Mouse (Mus musculus) liver, embryonic 14.5 days (tissue): ENCODE results near the gene Bud13. TPM values are rescaled to one million over a fixed set of nuclear protein-coding genes. Genes with fewer than 3 reads are reported as not detected.
A peak's percentile ranks its signal among the peaks of the same experiment; 100 is the strongest.

ENCODE experiments used
- ATAC-seq: fragments of 200-750 bp; cut with Nextera tagmentation; 2 replicates; pipeline ENCODE4 v1.8.0; 2017; ENCODE audit warnings: moderate number of reproducible peaks, mild to moderate bottlenecking, moderate library complexity; ENCODE audit not compliant: insufficient read depth
- DNase-seq, 3 experiments: peaks; one replicate each; pipeline ENCODE4 v3.0.0-alpha.2; 2012 to 2013; ENCODE audit warnings: low read depth in 3 of 3, low spot score in 3 of 3
- H3K27ac ChIP-seq: fragments of 300-500 bp; sonication (generic); 2 replicates; pipeline ENCODE4 v1.5.1; 2014; ENCODE audit warnings: moderate library complexity, mild to moderate bottlenecking, control low read depth, inconsistent platforms
- H3K27me3 ChIP-seq: fragments of 300-500 bp; sonication (generic); 2 replicates; pipeline ENCODE4 v1.6.1; 2014; ENCODE audit warnings: mild to moderate bottlenecking, low read length, moderate library complexity; ENCODE audit not compliant: control insufficient read depth, insufficient read depth
- H3K36me3 ChIP-seq: fragments of 300-500 bp; sonication (generic); replicated peaks from 2 replicates; pipeline ENCODE4 v1.6.1; 2014; ENCODE audit warnings: low read depth; ENCODE audit not compliant: control insufficient read depth, insufficient read depth
- H3K4me1 ChIP-seq, 2 experiments: fragments of 200-500 bp in 1 of 2; fragments of 300-500 bp in 1 of 2; sonication (generic) in 1 of 2; replicated peaks; 2 replicates each; pipeline ENCODE4 v1.6.1; 2012 to 2014; ENCODE audit warnings: antibody characterized with exemption in 1 of 2, inconsistent platforms in 1 of 2, low read length in 1 of 2; ENCODE audit not compliant: control insufficient read depth in 2 of 2, insufficient read depth in 2 of 2
- H3K4me2 ChIP-seq: fragments of 300-500 bp; sonication (generic); 2 replicates; pipeline ENCODE4 v1.6.1; 2014; ENCODE audit warnings: low read depth, mild to moderate bottlenecking, control low read depth, moderate library complexity
- H3K4me3 ChIP-seq, 2 experiments: fragments of 200-500 bp in 1 of 2; fragments of 300-500 bp in 1 of 2; sonication (generic) in 1 of 2; 2 replicates each; pipeline ENCODE4 v1.5.1; 2012 to 2014; ENCODE audit warnings: low read depth in 2 of 2, low read length in 2 of 2, mild to moderate bottlenecking in 2 of 2, control low read depth in 1 of 2, inconsistent platforms in 1 of 2, moderate library complexity in 1 of 2; ENCODE audit not compliant: insufficient read depth in 1 of 2
- H3K9ac ChIP-seq: fragments of 300-500 bp; sonication (generic); replicated peaks from 2 replicates; pipeline ENCODE4 v1.6.1; 2014; ENCODE audit warnings: mild to moderate bottlenecking, control low read depth, moderate library complexity
- H3K9me3 ChIP-seq: fragments of 300-500 bp; sonication (generic); 2 replicates; pipeline ENCODE4 v1.6.1; 2016; ENCODE audit warnings: low read length, mixed read lengths; ENCODE audit not compliant: control insufficient read depth
- CTCF ChIP-seq: IDR thresholded peaks from 2 replicates; pipeline ENCODE4 v1.5.1; 2016; ENCODE audit warnings: antibody characterized with exemption, low read depth, control low read depth
- EP300 ChIP-seq: IDR thresholded peaks from 2 replicates; pipeline ENCODE4 v1.6.1; 2016; ENCODE audit warnings: antibody characterized with exemption, low read depth
- WGBS: fragments of 180-500 bp; shearing (Covaris S2); extraction: QIAGEN DNeasy Blood & Tissue Kit; methylation state at CpG from one replicate; pipeline ENCODE4 v1.1.7; 2014; ENCODE audit not compliant: insufficient replicate concordance; 5-methylcytosine and 5-hydroxymethylcytosine counted together
- polyA plus RNA-seq, 2 experiments: library from polyadenylated mRNA; depleted of rRNA in 1 of 2; stranded (reverse) in 1 of 2; unstranded in 1 of 2; fragments of >200 nt; fragmentation: Nextera tagmentation in 1 of 2; extraction: Ambion mirVana in 1 of 2; gene quantifications; 2 replicates each; pipeline versions ENCODE4 v1.2.1 to v1.2.3; 2012 to 2014

Bud13 gene
- 3.8 and 4.5 TPM in 2 replicates for polyA plus RNA-seq (2012; rRNA removed)
- polyA plus RNA-seq (2014; fragmentation: Nextera tagmentation; extraction: Ambion mirVana): 5.5 and 6.2 TPM in 2 replicates

DNA sequence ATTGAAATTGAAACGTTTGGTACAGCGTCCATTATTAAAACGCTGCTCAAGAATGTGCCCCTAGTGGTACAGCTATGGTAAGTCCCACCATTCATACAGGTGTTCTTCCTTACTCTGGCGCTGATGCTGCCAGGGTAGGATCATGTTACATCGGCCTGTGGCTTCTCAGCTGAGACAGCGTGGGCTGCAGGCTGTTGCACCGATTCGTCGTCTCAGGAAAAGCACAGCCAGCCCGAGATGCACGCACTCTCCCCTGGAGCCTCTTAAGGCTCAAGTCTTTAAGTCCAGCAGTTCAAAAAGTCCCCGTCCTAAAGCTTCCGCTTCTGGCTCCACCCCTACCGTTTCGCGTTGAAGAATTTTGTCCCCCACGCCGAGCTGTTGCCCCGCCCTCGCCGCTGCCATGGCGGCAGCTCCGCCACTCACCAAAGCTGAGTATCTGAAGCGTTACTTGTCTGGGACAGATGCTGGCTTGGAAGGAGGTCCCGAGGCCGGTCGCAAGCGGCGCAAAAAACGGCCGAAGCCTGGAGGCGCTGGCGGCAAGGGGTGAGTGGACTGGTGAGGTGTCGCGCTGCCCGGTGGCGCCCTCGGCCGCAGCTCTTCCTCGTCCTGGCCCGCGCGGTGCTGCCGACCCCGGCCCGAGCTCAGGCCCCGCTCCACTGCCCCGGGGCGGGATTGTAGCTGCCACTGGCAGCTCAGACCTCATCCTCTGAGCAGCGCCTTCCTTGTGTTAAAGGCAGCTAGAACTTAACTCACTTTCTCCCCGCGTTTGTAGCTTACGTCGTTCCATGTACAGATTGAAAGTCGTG is at the start of gene Bud13:
TSS of gene Bud13 (plus strand) at position 378 of the 806 bp plus-strand sequence.
- Histone ChIP-seq H3K27ac (peak within 1 kb of the TSS; percentile 62), H3K9me3 (no peaks in the 10 kb centered on the region), H3K4me1 (peaks cover 7% of the 10 kb centered on the region in 2 experiments), H3K4me3 (peak within 1 kb of the TSS; percentile 69 to 98), H3K27me3 (no peaks in the 10 kb centered on the region), H3K9ac (peak within 1 kb of the TSS; percentile 95), H3K36me3 (peaks cover 23% of the 10 kb centered on the region), H3K4me2 (peak within 1 kb of the TSS; percentile 81)
- TF ChIP-seq CTCF (peak; percentile 77), EP300 (no peak)
- peak; percentile 78 to 87 (median 81) for DNase-seq
- ATAC-seq: peak; percentile 90
- WGBS: under 1% methylated on average over 55 of the region's 55 CpGs

- Histone ChIP-seq H3K27ac (no peak overlapping the region), H3K4me3 (no peak overlapping the region), H3K27me3 (no peaks in the 10 kb centered on the region), H3K9ac (no peak overlapping the region), H3K4me2 (no peak overlapping the region), H3K4me1 (peaks cover 5 to 12% of the 10 kb centered on the region in 2 experiments; a peak in 3 of 4 replicates), H3K9me3 (no peaks in the 10 kb centered on the region), H3K36me3 (no peaks in the 10 kb centered on the region)
- no peak for DNase-seq
- TF ChIP-seq EP300: no peak
- TF ChIP-seq CTCF: no peak
- no peak for ATAC-seq
- 64% methylated on average over 6 of the region's 6 CpGs for WGBS
Observed at GRCm38 (mm10) chr9:46235196-46235595, 47.6 kb upstream of the Bud13 start.

- TF ChIP-seq EP300: no peak
- no peak for TF ChIP-seq CTCF
- ATAC-seq (no peak), DNase-seq (no peak)
- Histone ChIP-seq H3K27me3 (no peaks in the 10 kb centered on the region), H3K9me3 (no peaks in the 10 kb centered on the region), H3K4me2 (no peak within 1 kb of the TSS), H3K9ac (no peak within 1 kb of the TSS), H3K27ac (no peak within 1 kb of the TSS), H3K4me3 (no peak within 1 kb of the TSS), H3K4me1 (peaks cover 5 to 12% of the 10 kb centered on the region in 2 experiments; a peak in 3 of 4 replicates), H3K36me3 (no peaks in the 10 kb centered on the region)
Observed at GRCm38 (mm10) chr9:46235596-46235648, 47.4 kb upstream of the Bud13 start, which contains the start of gene Apoc3. Apoc3 (minus strand) TSS chr9:46235636.

DNA sequence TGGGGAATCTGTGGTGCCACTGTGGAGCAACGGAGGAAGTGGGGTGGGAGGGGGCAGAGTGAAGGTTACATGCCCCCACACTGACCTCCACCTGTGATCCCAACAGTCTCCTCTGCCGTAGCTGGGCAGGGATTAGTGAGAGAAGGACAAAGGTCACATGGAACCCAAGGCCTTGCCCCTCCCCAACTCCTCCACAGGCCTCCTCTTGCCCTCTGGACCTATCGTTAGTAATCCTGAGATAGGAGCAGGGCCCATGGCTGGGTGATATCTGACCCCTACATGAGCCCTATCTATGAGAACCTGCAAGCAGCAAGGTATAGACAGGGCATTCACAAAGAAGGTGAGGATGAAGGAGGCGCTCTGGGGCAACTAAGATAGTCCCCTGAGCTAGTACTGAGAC is 47.2 kb upstream of the Bud13 start:
- WGBS: 25% methylated on average over 4 of the region's 4 CpGs
- Histone ChIP-seq H3K27ac (no peak overlapping the region), H3K9ac (no peak overlapping the region), H3K36me3 (no peaks in the 10 kb centered on the region), H3K27me3 (no peaks in the 10 kb centered on the region), H3K4me1 (peaks cover 5 to 12% of the 10 kb centered on the region in 2 experiments; a peak in 3 of 4 replicates), H3K4me3 (no peak overlapping the region), H3K4me2 (no peak overlapping the region), H3K9me3 (no peaks in the 10 kb centered on the region)
- DNase-seq (no peak), ATAC-seq (peak; percentile 59)
- no peak for TF ChIP-seq CTCF
- TF ChIP-seq EP300: no peak

GRCm38 (mm10) chr9:46238850-46239249 is 44.0 kb upstream of the Bud13 start:
- no peak for DNase-seq

More at GRCm38 (mm10) chr9:46238850-46239249, 44.0 kb upstream of the Bud13 start:
- Histone ChIP-seq H3K4me1 (peaks cover 5 to 10% of the 10 kb centered on the region in 2 experiments; a peak in 3 of 4 replicates), H3K27me3 (no peaks in the 10 kb centered on the region), H3K9ac (no peak overlapping the region), H3K4me2 (no peak overlapping the region), H3K4me3 (no peak overlapping the region), H3K36me3 (no peaks in the 10 kb centered on the region), H3K9me3 (no peaks in the 10 kb centered on the region), H3K27ac (no peak overlapping the region)
- TF ChIP-seq EP300: no peak
- WGBS: 61% methylated on average over 7 of the region's 7 CpGs
- ATAC-seq: no peak
